Mouse (Mus musculus) embryonic facial prominence, embryonic 10.5 days (tissue): ENCODE results near the gene Fam160a1. TPM values are rescaled to one million over a fixed set of nuclear protein-coding genes. Genes with fewer than 3 reads are reported as not detected.
A peak's percentile ranks its signal among the peaks of the same experiment; 100 is the strongest.

Experiments used
- DNase-seq: peaks from one replicate; pipeline ENCODE4 v3.0.0-alpha.2; 2017; ENCODE audit warnings: low spot score
- H3K27ac ChIP-seq: fragments of 300-500 bp; sonication (generic); replicated peaks from 2 replicates; pipeline ENCODE4 v1.5.1; 2016; ENCODE audit warnings: mild to moderate bottlenecking
- H3K27me3 ChIP-seq: fragments of 300-500 bp; sonication (generic); replicated peaks from 2 replicates; pipeline ENCODE4 v1.6.1; 2016; ENCODE audit warnings: low read depth, mild to moderate bottlenecking; ENCODE audit not compliant: poor library complexity, severe bottlenecking
- H3K36me3 ChIP-seq: fragments of 300-500 bp; sonication (generic); replicated peaks from 2 replicates; pipeline ENCODE4 v1.6.1; 2016; ENCODE audit warnings: mild to moderate bottlenecking, moderate library complexity
- H3K4me1 ChIP-seq: fragments of 300-500 bp; sonication (generic); 2 replicates; pipeline ENCODE4 v1.6.1; 2016
- H3K4me3 ChIP-seq: fragments of 300-500 bp; sonication (generic); 2 replicates; pipeline ENCODE4 v1.5.1; 2016; ENCODE audit warnings: mild to moderate bottlenecking, moderate library complexity
- H3K9me3 ChIP-seq: fragments of 300-500 bp; sonication (generic); 2 replicates; pipeline ENCODE4 v1.6.1; 2016; ENCODE audit warnings: mild to moderate bottlenecking
- WGBS: fragments of 180-500 bp; shearing (Covaris S2); methylation state at CpG from one replicate; pipeline ENCODE4 v1.1.7; 2016; 5-methylcytosine and 5-hydroxymethylcytosine counted together
- polyA plus RNA-seq: library from polyadenylated mRNA; unstranded; fragments of >200 nt; fragmentation: Nextera tagmentation; extraction: Ambion mirVana; gene quantifications from 2 replicates; pipeline ENCODE4 v1.2.1, GENCODE M21; 2016

The Fam160a1 gene
- polyA plus RNA-seq, 1 experiment from 2014 or later, result 1.7 TPM

DNA sequence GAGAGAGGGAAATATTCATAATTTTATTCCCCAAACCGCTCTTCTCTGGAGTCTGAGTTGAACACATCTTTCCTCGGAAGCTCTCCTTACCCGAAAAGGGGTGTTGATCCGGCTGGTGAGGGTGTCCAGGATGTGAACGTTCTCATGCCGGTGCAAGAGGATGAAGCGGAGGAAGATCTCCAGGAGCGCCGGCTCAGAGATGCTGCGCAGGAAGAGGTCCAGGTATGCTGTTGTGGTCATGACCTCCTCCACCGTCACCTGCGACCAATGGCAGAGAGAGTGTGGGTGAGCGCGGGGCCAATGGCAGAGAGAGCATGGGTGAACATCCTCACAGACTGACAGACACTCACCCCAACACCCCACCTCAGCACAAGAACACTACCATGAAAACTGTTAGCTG lies 128.8 kb downstream of the Fam160a1 start:
- H3K27ac ChIP-seq, result no peak overlapping the region
- no peak for DNase-seq
- no peaks in the 10 kb centered on the region for H3K36me3 ChIP-seq
- H3K4me1 ChIP-seq, result no peaks in the 10 kb centered on the region
- no peak overlapping the region for H3K4me3 ChIP-seq
- H3K9me3 ChIP-seq, result no peaks in the 10 kb centered on the region
- WGBS, result 94% methylated on average over 14 of the region's 14 CpGs
- H3K27me3 ChIP-seq, result no peaks in the 10 kb centered on the region

DNA sequence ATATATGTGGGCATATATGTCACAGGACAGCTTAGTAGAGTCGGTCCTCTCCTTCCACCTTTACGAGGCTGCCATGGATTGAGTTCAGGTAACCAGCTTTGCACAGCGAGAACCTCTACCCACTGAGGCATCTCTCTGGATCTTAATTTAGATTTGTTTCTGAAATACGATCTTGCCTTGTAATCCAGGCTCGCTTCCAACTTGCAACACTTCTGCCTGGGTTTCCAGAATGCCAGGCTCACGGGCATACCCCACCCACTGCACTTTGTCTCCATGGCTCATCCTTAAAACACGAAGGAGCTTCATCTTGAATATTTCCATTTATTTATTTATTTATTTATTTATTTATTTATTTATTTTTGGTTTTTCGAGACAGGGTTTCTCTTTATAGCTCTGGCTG lies 131.8 kb downstream of the Fam160a1 start:
- H3K4me1 ChIP-seq, result peaks cover 5% of the 10 kb centered on the region; the same call in 1 of the 2 replicates
- H3K36me3 ChIP-seq, result no peaks in the 10 kb centered on the region
- DNase-seq, result no peak
- no peaks in the 10 kb centered on the region for H3K27me3 ChIP-seq
- no peak overlapping the region for H3K4me3 ChIP-seq
- no peak overlapping the region for H3K27ac ChIP-seq
- H3K9me3 ChIP-seq, result no peaks in the 10 kb centered on the region
- WGBS, result 88% methylated on average over 8 of the region's 8 CpGs

DNA sequence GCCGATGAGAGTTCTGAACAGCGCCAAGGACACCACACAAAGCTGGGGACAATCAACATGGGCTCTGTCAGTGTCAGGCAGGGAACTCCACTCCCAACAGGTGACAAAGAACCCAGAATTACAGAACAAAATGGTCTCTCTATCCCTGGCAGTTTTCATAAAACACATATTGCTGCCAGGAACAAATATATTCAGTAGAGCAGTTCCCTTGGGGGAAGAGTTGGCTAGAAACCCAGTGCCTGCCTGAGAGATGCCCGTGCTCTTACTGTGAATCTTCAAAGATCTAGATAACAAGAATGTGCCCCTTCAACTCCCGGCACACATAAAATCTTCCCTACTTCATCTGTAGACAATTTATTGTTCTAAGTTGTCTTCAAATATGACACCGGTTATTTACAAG lies 133.5 kb downstream of the Fam160a1 start:
- H3K9me3 ChIP-seq, result no peaks in the 10 kb centered on the region
- H3K36me3 ChIP-seq, result no peaks in the 10 kb centered on the region
- WGBS, result 92% methylated on average over 5 of the region's 5 CpGs
- no peaks in the 10 kb centered on the region for H3K27me3 ChIP-seq
- H3K4me3 ChIP-seq, result no peak overlapping the region
- H3K27ac ChIP-seq, result no peak overlapping the region
- DNase-seq, result no peak
- peaks cover 5% of the 10 kb centered on the region; the same call in 1 of the 2 replicates for H3K4me1 ChIP-seq

DNA sequence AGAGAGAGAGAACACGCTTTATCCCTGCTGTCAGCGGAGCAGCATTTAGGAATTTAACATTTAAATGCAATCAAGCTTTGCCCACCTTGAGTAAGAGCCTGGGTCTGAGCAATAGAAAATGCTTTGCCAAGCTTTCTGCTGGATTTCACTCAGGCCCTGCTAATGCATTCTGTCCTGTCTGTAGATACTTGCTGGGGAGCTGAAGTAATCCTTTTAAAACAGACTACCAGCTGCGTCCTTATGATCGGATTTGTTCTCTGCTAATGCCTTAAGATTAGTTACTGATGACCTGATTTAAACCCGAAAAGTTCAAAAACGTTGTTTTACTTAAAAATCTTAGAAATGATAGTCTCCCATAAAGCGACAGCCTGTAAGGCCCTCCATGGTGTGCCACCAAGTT lies 136.0 kb downstream of the Fam160a1 start:
- H3K27me3 ChIP-seq, result no peaks in the 10 kb centered on the region
- DNase-seq, result no peak
- no peaks in the 10 kb centered on the region for H3K9me3 ChIP-seq
- WGBS, result 69% methylated on average over 7 of the region's 7 CpGs
- peaks cover 5% of the 10 kb centered on the region; the same call in 1 of the 2 replicates for H3K4me1 ChIP-seq
- H3K36me3 ChIP-seq, result no peaks in the 10 kb centered on the region
- H3K4me3 ChIP-seq, result no peak overlapping the region
- 0 out of 2 replicates have a peak overlapping the region, but pooled peaks have one; percentile 48 for H3K27ac ChIP-seq

DNA sequence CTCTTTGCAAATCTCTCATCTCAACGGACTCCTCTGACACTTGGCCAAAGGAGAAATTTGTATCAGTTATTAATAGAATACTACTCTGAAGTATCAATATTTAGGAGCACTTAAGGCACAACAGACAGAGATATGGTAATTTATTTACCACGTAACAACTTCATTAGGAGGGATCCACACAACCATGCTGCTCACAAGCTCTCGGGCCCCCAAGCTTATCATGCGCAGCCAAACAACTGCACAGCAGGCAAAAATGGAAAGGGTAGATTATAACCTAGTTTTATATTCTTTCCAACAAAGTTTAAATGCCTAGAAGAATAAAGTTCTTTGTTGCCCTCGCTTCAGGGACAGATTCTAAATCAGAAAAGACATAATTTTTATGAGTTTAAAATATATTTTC lies 137.1 kb downstream of the Fam160a1 start:
- WGBS, result 89% methylated on average over 5 of the region's 5 CpGs

DNA sequence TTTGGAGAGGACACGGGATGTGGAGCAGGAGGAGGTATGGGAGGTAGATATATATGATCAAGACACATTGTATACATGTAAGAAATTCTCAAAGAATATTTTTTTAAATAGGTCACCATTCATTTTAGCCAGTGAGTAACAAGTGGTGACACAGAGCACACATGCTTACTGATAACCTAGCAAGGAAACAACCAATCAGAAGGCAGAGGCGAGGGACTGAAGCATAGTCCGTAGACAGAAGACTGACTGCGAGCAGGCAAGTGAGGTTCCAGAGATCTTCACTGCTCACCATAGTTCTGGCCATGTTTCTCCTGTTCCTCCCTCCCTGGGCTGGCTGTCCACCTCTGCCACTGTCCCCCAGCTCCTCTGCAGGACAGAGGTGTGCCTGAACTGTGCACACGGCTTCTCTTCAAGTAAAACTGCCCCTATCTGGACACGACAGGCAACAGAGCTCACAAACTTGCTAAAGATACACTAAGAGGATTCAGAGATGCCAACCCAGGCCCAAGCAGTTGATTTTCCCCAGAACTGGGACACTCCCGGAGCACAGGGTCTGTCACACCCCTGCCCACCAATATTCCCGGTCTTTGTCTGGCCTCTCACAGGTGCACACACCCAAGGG lies 137.7 kb downstream of the Fam160a1 start:
- Histone ChIP-seq H3K9me3 (no peaks in the 10 kb centered on the region), H3K36me3 (no peaks in the 10 kb centered on the region), H3K4me3 (no peak overlapping the region), H3K27ac (no peak overlapping the region), H3K4me1 (peaks cover 5% of the 10 kb centered on the region; the same call in 1 of the 2 replicates), H3K27me3 (no peaks in the 10 kb centered on the region)
- no peak for DNase-seq
- 87% methylated on average over 8 of the region's 8 CpGs for WGBS

More for the DNA sequence above, 137.1 kb downstream of the Fam160a1 start:
- no peak for DNase-seq
- no peaks in the 10 kb centered on the region for H3K27me3 ChIP-seq
- H3K4me1 ChIP-seq, result peaks cover 5% of the 10 kb centered on the region; the same call in 1 of the 2 replicates
- H3K9me3 ChIP-seq, result no peaks in the 10 kb centered on the region
- no peak overlapping the region for H3K4me3 ChIP-seq
- H3K36me3 ChIP-seq, result no peaks in the 10 kb centered on the region
- no peak overlapping the region for H3K27ac ChIP-seq

DNA sequence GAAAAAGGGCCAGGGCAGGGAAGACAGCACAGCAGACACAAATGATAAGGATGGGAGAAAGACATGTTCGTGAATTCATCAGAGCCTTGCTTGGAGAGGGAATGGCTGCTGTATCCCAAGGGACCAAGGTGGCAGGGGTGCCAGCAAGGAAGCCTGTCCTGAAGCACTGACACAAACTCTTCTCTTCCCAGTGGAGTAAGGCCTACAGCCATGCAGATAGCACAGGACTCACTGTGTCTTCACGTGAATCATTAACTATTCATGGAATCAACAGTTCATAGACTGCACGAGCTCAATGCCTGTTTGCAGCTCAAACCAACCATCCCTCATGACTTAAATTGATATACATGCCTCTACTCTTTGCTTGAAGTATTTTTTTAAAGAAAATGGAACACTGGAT lies 139.1 kb downstream of the Fam160a1 start:
- 83% methylated on average over 3 of the region's 3 CpGs for WGBS
- no peaks in the 10 kb centered on the region for H3K27me3 ChIP-seq
- H3K4me1 ChIP-seq, result peaks cover 5% of the 10 kb centered on the region; the same call in 1 of the 2 replicates
- no peak for DNase-seq
- no peak overlapping the region for H3K4me3 ChIP-seq
- no peaks in the 10 kb centered on the region for H3K36me3 ChIP-seq
- H3K9me3 ChIP-seq, result no peaks in the 10 kb centered on the region
- no peak overlapping the region for H3K27ac ChIP-seq

DNA sequence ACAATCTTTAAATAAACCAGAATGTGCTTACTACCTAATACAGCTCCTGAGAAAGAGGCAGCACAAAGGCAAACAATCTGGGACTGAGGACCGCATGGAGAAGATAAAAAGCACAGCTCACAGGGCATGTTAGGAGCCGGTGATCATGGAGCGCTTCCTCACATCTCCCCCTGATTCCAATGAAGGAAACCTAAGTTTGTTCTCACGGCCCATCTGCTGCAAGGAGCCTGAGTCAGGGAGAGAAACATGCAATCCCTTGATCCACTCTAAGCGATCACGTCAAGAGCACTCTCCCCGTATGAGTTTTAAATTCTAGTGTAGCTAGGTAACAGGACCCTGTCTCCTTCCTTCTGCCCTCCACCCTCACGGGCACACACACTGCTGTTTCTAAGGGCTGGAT lies 140.0 kb downstream of the Fam160a1 start:
- Histone ChIP-seq H3K9me3 (no peaks in the 10 kb centered on the region), H3K27me3 (no peaks in the 10 kb centered on the region), H3K27ac (no peak overlapping the region), H3K4me1 (peaks cover 5% of the 10 kb centered on the region; the same call in 1 of the 2 replicates), H3K36me3 (no peaks in the 10 kb centered on the region), H3K4me3 (no peak overlapping the region)
- WGBS, result 85% methylated on average over 8 of the region's 8 CpGs
- DNase-seq, result no peak

DNA sequence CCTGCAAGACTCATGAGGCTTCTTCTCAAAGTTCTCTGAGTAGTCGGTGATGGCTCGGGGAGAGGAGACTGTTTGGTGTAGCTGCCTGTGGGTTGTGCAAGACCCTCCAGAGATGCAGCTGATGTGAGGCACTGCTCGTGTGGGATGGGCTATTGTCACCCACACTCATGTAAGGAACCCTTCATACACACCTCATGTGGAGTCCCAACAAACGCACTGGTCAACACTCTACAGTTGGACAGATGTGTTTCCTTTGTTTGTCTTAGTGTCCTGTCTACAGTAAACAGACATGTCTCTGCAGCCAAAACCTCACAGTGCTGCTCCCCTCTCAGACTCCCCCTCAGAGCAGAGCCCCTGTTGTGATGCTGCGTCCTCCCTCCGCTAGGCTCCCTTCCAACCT lies 147.2 kb downstream of the Fam160a1 start:
- no peak overlapping the region for H3K27ac ChIP-seq
- H3K36me3 ChIP-seq, result no peaks in the 10 kb centered on the region
- H3K27me3 ChIP-seq, result no peaks in the 10 kb centered on the region
- H3K4me1 ChIP-seq, result no peaks in the 10 kb centered on the region
- H3K9me3 ChIP-seq, result no peaks in the 10 kb centered on the region
- DNase-seq, result no peak
- 88% methylated on average over 6 of the region's 6 CpGs for WGBS
- no peak overlapping the region for H3K4me3 ChIP-seq

DNA sequence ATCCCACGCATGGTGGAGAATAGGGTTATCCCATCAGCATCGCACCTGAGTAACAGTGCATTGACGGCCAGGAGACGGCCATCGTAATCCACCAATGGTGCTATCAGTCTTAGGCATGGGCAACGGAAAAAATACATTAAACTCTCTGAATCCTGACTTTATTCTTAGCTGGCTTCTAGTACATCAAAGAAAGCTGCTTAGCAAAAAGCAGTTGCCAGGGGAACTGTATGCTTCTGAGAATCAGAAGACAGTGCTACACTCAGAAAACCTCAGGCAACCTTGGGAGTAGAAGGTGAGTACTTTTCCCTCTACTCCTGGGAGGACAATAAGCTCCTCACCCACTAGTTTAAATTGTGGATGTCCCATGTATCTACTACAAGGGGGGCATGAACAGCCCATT lies 149.4 kb downstream of the Fam160a1 start:
- Histone ChIP-seq H3K36me3 (no peaks in the 10 kb centered on the region), H3K4me1 (no peaks in the 10 kb centered on the region), H3K4me3 (no peak overlapping the region), H3K27me3 (no peaks in the 10 kb centered on the region), H3K27ac (no peak overlapping the region), H3K9me3 (no peaks in the 10 kb centered on the region)
- 91% methylated on average over 6 of the region's 6 CpGs for WGBS
- no peak for DNase-seq

DNA sequence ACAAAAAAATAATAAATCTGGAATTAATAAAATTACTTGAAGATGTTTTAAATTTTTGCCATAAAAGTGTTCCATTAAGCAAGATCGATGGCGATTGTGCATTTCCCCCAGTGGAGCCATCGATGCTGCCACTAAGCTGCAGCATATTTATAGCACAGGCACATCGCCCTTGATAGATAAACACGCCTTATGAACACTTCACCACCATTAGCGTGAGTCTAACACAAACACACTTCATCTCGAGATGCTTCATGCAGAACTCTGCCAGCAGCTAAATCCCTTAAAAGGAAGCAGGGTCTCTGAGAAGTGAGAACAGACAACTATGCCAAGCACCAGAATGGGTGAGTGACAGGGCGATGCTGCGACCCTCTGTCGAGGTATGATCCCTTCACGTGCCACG lies 150.4 kb downstream of the Fam160a1 start:
- Histone ChIP-seq H3K27me3 (no peaks in the 10 kb centered on the region), H3K36me3 (no peaks in the 10 kb centered on the region), H3K9me3 (no peaks in the 10 kb centered on the region), H3K4me3 (no peak overlapping the region), H3K4me1 (no peaks in the 10 kb centered on the region), H3K27ac (no peak overlapping the region)
- no peak for DNase-seq
- WGBS, result 85% methylated on average over 12 of the region's 12 CpGs

DNA sequence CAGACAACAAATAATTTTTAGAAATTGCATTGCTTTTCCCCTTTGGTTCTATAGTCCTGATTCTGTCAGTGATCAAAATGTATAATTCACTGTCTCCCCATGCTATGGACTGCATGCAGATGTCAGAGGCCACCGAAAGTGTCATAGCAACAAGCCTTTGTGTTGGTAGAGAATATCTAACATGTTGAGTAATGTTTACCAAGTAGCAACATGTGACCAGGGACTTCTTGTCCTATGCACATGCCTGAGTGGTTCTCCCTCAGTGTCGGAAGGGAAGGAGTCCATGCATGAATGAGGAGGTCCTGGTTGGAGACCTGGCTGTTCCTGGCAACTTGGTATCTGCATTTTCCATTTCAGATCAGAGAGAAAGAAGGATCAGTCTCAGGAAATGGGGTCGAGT lies 150.9 kb downstream of the Fam160a1 start:
- DNase-seq, result no peak
- no peaks in the 10 kb centered on the region for H3K36me3 ChIP-seq
- WGBS, result 78% methylated on average over 3 of the region's 3 CpGs
- no peaks in the 10 kb centered on the region for H3K27me3 ChIP-seq
- H3K4me3 ChIP-seq, result no peak overlapping the region
- H3K4me1 ChIP-seq, result no peaks in the 10 kb centered on the region
- no peak overlapping the region for H3K27ac ChIP-seq
- H3K9me3 ChIP-seq, result no peaks in the 10 kb centered on the region

DNA sequence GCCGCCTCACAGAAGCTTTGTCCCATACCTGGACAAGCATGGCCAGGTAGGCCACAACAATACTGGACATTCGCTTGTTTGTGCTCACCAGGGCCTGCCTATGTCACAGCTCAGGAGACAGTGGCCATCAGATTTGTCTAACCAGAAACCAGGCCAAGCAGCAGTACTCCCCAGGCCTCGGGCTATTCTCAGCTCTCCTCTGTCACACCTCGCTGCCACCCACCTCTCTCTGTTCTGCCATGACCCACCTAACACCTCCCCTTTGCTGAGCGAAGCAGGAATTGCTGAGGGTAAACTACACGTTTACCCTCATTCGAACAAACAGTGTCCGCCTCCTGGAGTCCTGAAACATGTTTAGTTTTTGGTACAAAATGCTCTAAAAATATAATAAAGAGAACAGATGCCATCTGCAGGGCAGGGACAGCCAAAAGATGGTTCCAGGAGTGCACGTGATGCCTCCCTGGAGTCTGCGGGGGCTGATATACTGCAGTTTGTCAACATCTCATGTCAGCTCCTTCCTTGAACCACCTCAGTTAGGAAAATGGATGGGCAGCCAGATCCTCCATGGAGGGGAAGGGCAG lies 152.4 kb downstream of the Fam160a1 start:
- no peaks in the 10 kb centered on the region for H3K36me3 ChIP-seq
- WGBS, result 84% methylated on average over 10 of the region's 10 CpGs
- no peaks in the 10 kb centered on the region for H3K9me3 ChIP-seq
- H3K4me3 ChIP-seq, result no peak overlapping the region
- no peak for DNase-seq
- H3K27ac ChIP-seq, result no peak overlapping the region
- H3K4me1 ChIP-seq, result no peaks in the 10 kb centered on the region
- H3K27me3 ChIP-seq, result no peaks in the 10 kb centered on the region
